16 mouse cellular contexts compared by ENCODE assay signal in genomic region chr13:30782419-30782818, GRCm38 (mm10). TPM values are rescaled to one million over a fixed set of nuclear protein-coding genes. Genes with fewer than 3 reads are reported as not detected.
DNase-seq lines count a peak whose midpoint lies in the region; ATAC-seq and TF ChIP-seq lines count a peak whose summit lies in the region.
"Had no signal": no experiment of that assay in that cellular context is flagged by ENCODE, and none has a peak within 500 bp of the region (broad histone marks: within the 10 kb centered on the region; RNA-seq: fewer than 3 reads in every experiment).

No protein-coding gene starts in this region.

- no peak for DNase-seq in heart, postnatal 36 days
- DNase-seq in 3T3-L1 (ENCODE audit: low read depth, low spot score), result peak; percentile 81
- DNase-seq in adipocyte (ENCODE audit: low spot score), result peak; percentile 10
- no peak for DNase-seq in liver
- DNase-seq in cerebellum, postnatal 36 days, result no peak
- no peak for DNase-seq in urinary bladder, postnatal 14 days (ENCODE audit: low spot score)
- DNase-seq: cerebellum, adult 2 months; gastrocnemius, postnatal 14 days; kidney, adult 11 months; lung, embryonic 14.5 days; thymus, adult 18-20 months had no signal

- peak overlapping the region; percentile 52 for H3K27ac ChIP-seq in heart, embryonic 12.5 days (ENCODE audit: poor library complexity, severe bottlenecking)
- H3K27ac ChIP-seq in embryonic fibroblast, embryonic 13.5 days (ENCODE audit: insufficient read depth, low read length), result peak overlapping the region; percentile 30; the same call in 1 of the 2 replicates
- H3K27ac ChIP-seq: forebrain, embryonic 13.5 days; hindbrain, embryonic 14.5 days; layer of hippocampus, adult 2 months had no signal

- peaks cover 42% of the 10 kb centered on the region for H3K4me1 ChIP-seq in heart, embryonic 12.5 days (replicated peaks)
- H3K4me1 ChIP-seq in embryonic fibroblast, embryonic 13.5 days (ENCODE audit: control insufficient read depth, insufficient read depth, low read length), result peaks cover 13% of the 10 kb centered on the region
- H3K4me1 ChIP-seq: forebrain, embryonic 13.5 days had no signal

- no peak for TF ChIP-seq CTCF in embryonic fibroblast, embryonic 13.5 days (IDR thresholded peaks at IDR 0.05; ENCODE audit: borderline replicate concordance, insufficient read depth, low read length)

- no peak overlapping the region for H3K9ac ChIP-seq in heart, embryonic 12.5 days
- H3K9ac ChIP-seq: forebrain, embryonic 13.5 days; hindbrain, embryonic 14.5 days; lung, embryonic 14.5 days had no signal

- 31% methylated on average over 8 of the region's 8 CpGs for WGBS in heart, embryonic 12.5 days

- ATAC-seq in heart, embryonic 12.5 days (ENCODE audit: insufficient number of reproducible peaks, low FRiP score), result no peak
- ATAC-seq: forebrain, embryonic 13.5 days had no signal

- 0 out of 2 replicates have a peak, but pooled peaks cover under 1% of the 10 kb centered on the region for H3K9me3 ChIP-seq in heart, embryonic 12.5 days (replicated peaks)
- H3K9me3 ChIP-seq: forebrain, embryonic 13.5 days had no signal

- no peaks in the 10 kb centered on the region for H3K27me3 ChIP-seq in heart, embryonic 12.5 days (replicated peaks)
- H3K27me3 ChIP-seq: forebrain, embryonic 13.5 days had no signal

- no peaks in the 10 kb centered on the region for H3K36me3 ChIP-seq in heart, embryonic 12.5 days

- no peak overlapping the region for H3K4me3 ChIP-seq in heart, embryonic 12.5 days
- no peak overlapping the region for H3K4me3 ChIP-seq in embryonic fibroblast, embryonic 13.5 days (ENCODE audit: insufficient read depth, low read length)
- H3K4me3 ChIP-seq: forebrain, embryonic 13.5 days; layer of hippocampus, adult 2 months had no signal

- TF ChIP-seq POLR2A in embryonic fibroblast, embryonic 13.5 days (IDR thresholded peaks at IDR 0.05; ENCODE audit: low read depth, low read length), result no peak

- intact Hi-C loops in heart, postnatal 36 days (cut with DNase I), result no loop called here

- H3K4me2 ChIP-seq in heart, embryonic 12.5 days, result peak overlapping the region; percentile 12
- H3K4me2 ChIP-seq: forebrain, embryonic 13.5 days; hindbrain, embryonic 14.5 days; lung, embryonic 14.5 days had no signal

RNA-seq across cellular contexts. Expression of gene Irf4, which starts 33.4 kb away (rescaled TPM):
- 0.09 TPM in 1 of 2 replicates, not detected in the other for polyA plus RNA-seq in heart, embryonic 12.5 days (2016; fragmentation: Nextera tagmentation; extraction: Ambion mirVana)
- total RNA-seq in heart, postnatal 36 days (2021), result 1 to 10 TPM; 1.2 to 1.7 TPM
- polyA plus RNA-seq in embryonic fibroblast, embryonic 13.5 days (2011; ENCODE audit: insufficient read length, low read depth, missing spikeins), result not detected in 2 replicates

Comparison
In these comparisons a context has a peak if more than half of its experiments do, and no peak if none do; other contexts are left out.
1. DNase-seq: peak in 3T3-L1 (single experiment) and adipocyte (single experiment); none in heart, postnatal 36 days (0 of 2), liver (single experiment), cerebellum, postnatal 36 days (0 of 2) and urinary bladder, postnatal 14 days (single experiment).